Mouse (Mus musculus): Measurements from ENCODE around the gene Olfm1. TPM values are rescaled to one million over a fixed set of nuclear protein-coding genes. Genes with fewer than 3 reads are reported as not detected.

Olfm1 gene
- polyA plus RNA-seq, 1 experiment = 8.6 TPM

GRCm38 (mm10) chr2:28225906-28226305 lies 33.1 kb downstream of the Olfm1 start:
- WGBS = 77% methylated on average over 3 of the region's 3 CpGs

GRCm38 (mm10) chr2:28226971-28227370 lies 34.2 kb downstream of the Olfm1 start:
- DNase-seq (ENCODE audit: low read depth, low spot score) = no peak

More at GRCm38 (mm10) chr2:28225906-28226305, 33.1 kb downstream of the Olfm1 start:
- no peak for DNase-seq (ENCODE audit: low read depth, low spot score)

GRCm38 (mm10) chr2:28227589-28228191 lies 34.9 kb downstream of the Olfm1 start:
- 72% methylated on average over 8 of the region's 8 CpGs for WGBS

More at GRCm38 (mm10) chr2:28226971-28227370, 34.2 kb downstream of the Olfm1 start:
- WGBS = 91% methylated on average over 5 of the region's 5 CpGs

DNA sequence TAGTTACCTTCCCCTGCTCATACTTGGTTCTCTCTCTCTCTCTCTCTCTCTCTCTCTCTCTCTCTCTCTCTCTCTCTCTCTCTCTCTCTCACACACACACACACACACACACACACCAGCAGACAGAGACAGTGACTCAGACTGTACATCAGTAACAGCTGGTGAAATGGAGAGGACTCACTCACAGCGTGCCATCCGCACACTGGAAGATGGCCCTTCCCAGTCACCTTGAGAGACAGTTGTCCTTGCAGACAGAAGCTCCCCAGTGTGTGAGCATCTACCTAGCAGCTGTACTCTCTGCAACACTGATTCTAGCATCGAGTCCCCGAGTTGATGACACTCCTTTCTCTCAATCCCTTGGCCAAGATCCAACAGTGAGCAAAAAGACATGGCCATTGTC lies 35.6 kb downstream of the Olfm1 start:
- WGBS = 75% methylated on average over 4 of the region's 4 CpGs

More at GRCm38 (mm10) chr2:28227589-28228191, 34.9 kb downstream of the Olfm1 start:
- no peak for DNase-seq (ENCODE audit: low read depth, low spot score)

GRCm38 (mm10) chr2:28235129-28235528 lies 42.3 kb downstream of the Olfm1 start:
- DNase-seq (ENCODE audit: low read depth, low spot score) = no peak
- WGBS = 76% methylated on average over 4 of the region's 4 CpGs

More for the DNA sequence above, 35.6 kb downstream of the Olfm1 start:
- DNase-seq (ENCODE audit: low read depth, low spot score) = no peak

DNA sequence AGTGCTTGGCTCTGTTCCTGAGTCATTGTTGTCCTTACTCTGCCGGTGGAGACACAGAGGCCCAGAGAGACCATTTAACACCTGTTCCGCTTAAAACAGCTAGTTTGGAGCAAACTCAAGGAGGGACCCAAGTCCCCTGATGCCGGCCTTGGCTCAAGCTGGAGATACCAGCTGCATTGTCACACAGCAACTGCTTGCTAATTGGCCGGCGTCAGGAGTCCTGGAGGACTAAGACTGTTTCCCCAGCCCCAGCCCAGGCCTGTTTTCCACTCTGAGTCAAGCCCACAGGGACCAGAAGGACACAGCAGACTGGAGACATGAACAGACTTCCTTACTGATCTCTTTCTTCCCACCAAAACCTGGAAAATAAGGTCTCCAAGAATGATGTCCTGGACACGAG lies 43.7 kb downstream of the Olfm1 start:
- DNase-seq (ENCODE audit: low read depth, low spot score) = no peak
- WGBS = 71% methylated on average over 6 of the region's 6 CpGs

GRCm38 (mm10) chr2:28239616-28240015 lies 46.8 kb downstream of the Olfm1 start:
- WGBS = 87% methylated on average over 8 of the region's 8 CpGs
- DNase-seq (ENCODE audit: low read depth, low spot score) = no peak

- no peak for DNase-seq (ENCODE audit: low read depth, low spot score)
- WGBS = 87% methylated on average over 3 of the region's 3 CpGs
Measured at GRCm38 (mm10) chr2:28240920-28241319, 48.1 kb downstream of the Olfm1 start.

- WGBS = 19% methylated on average over 17 of the region's 17 CpGs
Measured at GRCm38 (mm10) chr2:28241520-28242221, 48.9 kb downstream of the Olfm1 start.

DNA sequence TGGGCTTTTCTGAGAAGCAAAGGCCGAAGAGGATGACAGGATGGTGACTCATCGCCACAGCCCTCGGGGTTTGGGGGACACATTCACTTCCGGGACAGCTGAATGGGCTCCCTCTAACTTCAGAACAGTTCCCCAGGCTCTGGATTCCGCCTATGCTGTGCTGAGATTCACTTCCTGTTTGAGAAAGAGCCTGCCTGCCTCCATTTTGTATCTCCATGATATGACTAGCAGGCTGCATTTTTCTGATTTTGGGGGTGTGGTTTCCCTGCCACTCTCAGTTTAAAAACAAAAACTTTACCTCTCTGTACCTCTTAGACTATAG lies 49.4 kb downstream of the Olfm1 start:
- WGBS = 24% methylated on average over 5 of the region's 5 CpGs
- DNase-seq (ENCODE audit: low read depth, low spot score) = no peak

More at GRCm38 (mm10) chr2:28241520-28242221, 48.9 kb downstream of the Olfm1 start:
- DNase-seq (ENCODE audit: low read depth, low spot score) = no peak

GRCm38 (mm10) chr2:28244667-28245395 lies 52.0 kb downstream of the Olfm1 start:
- 42% methylated on average over 8 of the region's 8 CpGs for WGBS
- no peak for DNase-seq (ENCODE audit: low read depth, low spot score)

GRCm38 (mm10) chr2:28246110-28246653 lies 53.4 kb downstream of the Olfm1 start:
- WGBS = 65% methylated on average over 5 of the region's 5 CpGs
- DNase-seq (ENCODE audit: low read depth, low spot score) = no peak

DNA sequence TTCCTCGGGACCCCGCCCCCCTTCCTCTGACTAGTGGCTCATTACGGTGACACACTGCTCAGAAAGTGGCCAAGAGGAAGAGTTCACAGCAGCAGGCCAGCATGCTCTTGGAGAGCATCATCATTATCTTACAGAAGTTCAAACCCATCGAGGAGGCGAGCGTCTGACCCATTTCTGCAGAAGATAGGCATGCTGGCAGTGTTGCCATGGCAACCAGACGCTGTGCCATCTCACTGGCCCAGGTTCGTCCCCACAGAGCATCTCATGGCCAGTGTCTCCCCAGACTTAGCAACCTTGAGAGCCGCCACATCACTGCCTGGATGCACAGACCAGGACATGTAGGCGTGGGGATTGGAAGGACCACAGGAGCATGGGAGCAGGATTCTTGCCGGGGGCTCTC lies 54.3 kb downstream of the Olfm1 start:
- no peak for DNase-seq (ENCODE audit: low read depth, low spot score)
- 79% methylated on average over 11 of the region's 11 CpGs for WGBS

DNA sequence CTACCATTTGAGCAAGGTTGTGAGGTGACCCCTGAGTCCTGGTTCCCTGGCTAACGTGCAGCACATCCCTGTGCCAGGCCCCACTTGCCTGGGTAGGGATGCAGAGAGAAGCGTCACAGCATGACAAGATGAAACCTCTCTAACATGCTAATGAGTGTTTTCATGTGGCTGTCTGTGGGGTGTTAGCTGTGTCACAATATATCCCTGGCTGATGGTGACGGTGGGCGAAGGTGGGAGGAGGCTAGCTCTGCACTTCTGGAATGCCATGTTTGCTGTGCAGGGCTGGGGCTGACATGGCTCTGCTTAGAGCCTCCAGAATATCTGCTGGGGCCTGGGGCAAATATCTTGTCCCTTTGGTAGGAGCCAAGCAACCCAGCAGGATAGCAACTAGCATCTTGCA lies 59.8 kb downstream of the Olfm1 start:
- DNase-seq (ENCODE audit: low read depth, low spot score) = no peak
- 80% methylated on average over 4 of the region's 4 CpGs for WGBS

- DNase-seq (ENCODE audit: low read depth, low spot score) = no peak
- 85% methylated on average over 7 of the region's 7 CpGs for WGBS
Measured at GRCm38 (mm10) chr2:28256029-28256428, 63.2 kb downstream of the Olfm1 start.

GRCm38 (mm10) chr2:28261438-28261837 lies 68.6 kb downstream of the Olfm1 start:
- WGBS = 51% methylated on average over 3 of the region's 3 CpGs
- no peak for DNase-seq (ENCODE audit: low read depth, low spot score)

DNA sequence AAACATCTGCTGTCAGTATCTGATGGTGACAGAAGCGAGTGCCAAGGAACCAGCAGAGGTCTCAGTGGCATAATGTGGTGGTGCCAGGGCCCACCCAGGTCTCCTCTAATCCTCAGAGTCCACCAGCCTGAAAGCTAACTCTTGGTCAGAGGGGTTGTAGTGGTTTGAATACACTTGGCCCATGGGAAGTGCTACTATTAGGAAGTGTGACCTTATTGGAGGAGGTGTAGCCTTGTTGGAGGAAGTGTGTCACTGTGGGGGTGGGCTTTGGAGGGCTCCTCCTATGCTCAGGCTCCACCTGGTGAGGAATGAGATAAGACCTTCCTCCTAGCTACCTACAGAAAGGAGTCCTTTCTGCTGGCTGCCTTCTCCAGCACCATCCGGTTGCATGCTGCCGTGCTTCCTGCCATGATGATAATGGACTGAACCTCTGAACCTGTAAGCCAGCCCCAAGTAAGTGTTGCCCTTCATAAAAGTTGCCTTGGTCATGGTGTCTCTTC lies 75.0 kb downstream of the Olfm1 start:
- no peak for DNase-seq (ENCODE audit: low read depth, low spot score)
- 87% methylated on average over 3 of the region's 3 CpGs for WGBS

GRCm38 (mm10) chr2:28270561-28270960 lies 77.8 kb downstream of the Olfm1 start:
- WGBS = 54% methylated on average over 4 of the region's 4 CpGs
- DNase-seq (ENCODE audit: low read depth, low spot score) = no peak

DNA sequence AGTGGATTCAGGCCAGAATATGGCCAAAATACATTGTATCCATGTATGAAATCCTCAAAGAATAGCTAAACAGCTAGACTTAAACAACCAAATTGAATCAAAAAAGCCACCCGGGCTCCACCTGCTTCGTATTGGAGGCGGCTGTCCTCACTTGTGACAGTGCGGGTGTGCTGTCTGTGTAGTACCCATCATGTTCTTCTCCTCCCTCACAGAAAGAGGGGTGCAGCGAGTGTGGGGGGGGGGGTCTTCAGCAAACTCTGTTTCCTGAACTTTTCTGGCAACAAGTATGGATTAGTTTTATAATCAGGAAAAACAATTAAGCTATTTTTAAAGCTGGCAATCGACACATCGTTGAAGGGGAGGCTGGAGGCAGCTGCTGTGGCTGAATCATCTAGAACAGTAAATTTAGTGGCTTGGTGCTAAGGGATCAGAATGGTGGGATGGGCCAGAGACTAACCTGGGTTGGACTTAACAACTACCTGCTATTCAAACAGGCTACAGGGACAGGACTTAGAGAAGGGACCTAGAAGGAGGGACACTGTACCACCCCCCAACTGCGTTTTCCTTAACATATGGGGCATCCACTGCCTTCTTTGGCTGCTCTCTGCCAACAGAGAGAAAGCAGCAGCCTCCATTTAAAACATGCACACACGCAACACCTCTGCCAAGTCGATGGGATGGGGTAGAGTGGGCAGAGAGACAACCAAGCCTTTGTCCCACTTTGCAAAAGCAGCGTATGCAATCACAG lies 79.6 kb downstream of the Olfm1 start:
- 69% methylated on average over 11 of the region's 11 CpGs for WGBS
- DNase-seq (ENCODE audit: low read depth, low spot score) = no peak

GRCm38 (mm10) chr2:28274006-28274405 lies 81.2 kb downstream of the Olfm1 start:
- 81% methylated on average over 5 of the region's 5 CpGs for WGBS
- no peak for DNase-seq (ENCODE audit: low read depth, low spot score)

Measured in large intestine, adult 2 months (tissue).